Mouse (Mus musculus) kidney, adult 2 months (tissue): ENCODE data around the gene Lsm7. TPM values are rescaled to one million over a fixed set of nuclear protein-coding genes. Genes with fewer than 3 reads are reported as not detected.
"Not testable (repeated sequence)": the region's sequence is repeated elsewhere in the genome, so short reads cannot be mapped to it uniquely, and the experiment has no call there.

Experiments used
- DNase-seq: peaks from one replicate; pipeline ENCODE4 v3.0.0; 2021
- H3K27ac ChIP-seq: fragments of 200-500 bp; 2 replicates; pipeline ENCODE4 v1.5.1; 2012; ENCODE audit warnings: low read depth, low read length, control low read depth, inconsistent platforms; ENCODE audit not compliant: insufficient read depth
- H3K27me3 ChIP-seq: fragments of 200-500 bp; replicated peaks from 2 replicates; pipeline ENCODE4 v1.6.1; 2012; ENCODE audit warnings: mild to moderate bottlenecking, moderate library complexity, low read length, inconsistent platforms; ENCODE audit not compliant: control insufficient read depth, insufficient read depth
- H3K36me3 ChIP-seq: fragments of 200-500 bp; 2 replicates; pipeline ENCODE4 v1.6.1; 2012; ENCODE audit warnings: mild to moderate bottlenecking, moderate library complexity, low read length, inconsistent platforms; ENCODE audit not compliant: control insufficient read depth, insufficient read depth
- H3K4me1 ChIP-seq: fragments of 200-500 bp; 2 replicates; pipeline ENCODE4 v1.6.1; 2011; ENCODE audit warnings: low read length; ENCODE audit not compliant: control insufficient read depth, insufficient read depth
- H3K4me3 ChIP-seq: fragments of 200-500 bp; 2 replicates; pipeline ENCODE4 v1.5.1; 2011; ENCODE audit warnings: mild to moderate bottlenecking, low read depth, low read length, control low read depth; ENCODE audit not compliant: insufficient read depth
- CTCF ChIP-seq: fragments of 200-500 bp; conservative IDR thresholded peaks from 2 replicates; pipeline ENCODE4 v1.5.1; 2011; ENCODE audit warnings: low read depth, mild to moderate bottlenecking, control low read depth, low read length, moderate library complexity, mixed read lengths; ENCODE audit not compliant: insufficient read depth, insufficient read length
- POLR2A ChIP-seq: fragments of 200-500 bp; IDR thresholded peaks from one replicate; pipeline ENCODE4 v1.6.1; 2011; ENCODE audit warnings: low read depth, low read length, control low read depth
- WGBS: fragments of 180-500 bp; shearing (Covaris S2); methylation state at CpG from one replicate; pipeline ENCODE4 v1.1.7; 2018; 5-methylcytosine and 5-hydroxymethylcytosine counted together
- polyA plus RNA-seq: library from polyadenylated mRNA; depleted of rRNA; stranded (reverse); fragments of >200 nt; gene quantifications from 2 replicates; pipeline ENCODE4 v1.2.3, GENCODE M21; 2012

Lsm7 gene
- polyA plus RNA-seq, 1 experiment = 98.1 TPM

DNA sequence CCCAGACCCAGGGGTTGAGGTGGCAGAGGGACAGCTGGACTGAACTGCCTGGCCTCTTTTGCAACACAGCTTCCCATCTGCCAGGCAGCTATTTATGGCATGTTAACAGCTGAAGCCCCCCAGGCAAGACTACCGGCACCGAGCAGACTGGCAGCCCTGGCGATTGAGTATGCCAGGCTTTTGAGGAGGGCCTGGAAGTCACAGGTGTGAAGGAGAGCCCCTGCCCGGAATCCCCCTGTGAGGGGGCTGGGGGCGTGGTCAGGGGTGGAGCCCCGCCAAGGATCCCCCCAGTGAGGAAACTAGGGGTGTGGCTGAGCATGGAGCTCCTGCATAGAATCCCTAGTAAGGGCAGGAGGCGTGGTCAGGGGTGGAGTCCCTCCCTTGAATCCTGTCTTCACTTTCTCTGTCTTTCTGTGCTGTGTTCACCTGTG is 18.0 kb downstream of the Lsm7 start:
- 47% methylated on average over 7 of the region's 7 CpGs for WGBS
- H3K4me3 ChIP-seq = no peak overlapping the region
- no peak for DNase-seq
- no peaks in the 10 kb centered on the region for H3K4me1 ChIP-seq
- no peaks in the 10 kb centered on the region for H3K36me3 ChIP-seq
- no peaks in the 10 kb centered on the region for H3K27me3 ChIP-seq
- TF ChIP-seq POLR2A = no peak
- no peak for TF ChIP-seq CTCF
- no peak overlapping the region for H3K27ac ChIP-seq

DNA sequence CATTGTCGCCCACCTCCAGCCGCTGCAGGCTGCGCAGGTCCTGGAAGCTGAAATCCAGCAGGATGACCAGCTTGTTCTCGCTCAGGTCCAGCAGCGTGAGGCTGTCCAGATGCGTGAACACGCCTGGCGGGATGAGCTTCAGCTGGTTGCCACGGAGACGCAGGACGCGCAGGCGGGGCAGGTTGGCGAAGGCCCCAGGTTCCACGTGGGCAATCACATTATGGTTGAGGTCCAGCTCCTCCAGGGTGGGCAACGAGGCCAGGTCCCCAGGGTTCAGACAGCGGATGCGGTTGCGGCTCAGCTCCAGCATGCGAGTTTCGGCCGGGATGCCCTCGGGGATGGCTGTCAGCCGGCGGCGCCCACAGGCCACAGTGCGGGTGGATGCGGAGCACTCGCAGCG is 19.4 kb downstream of the Lsm7 start:
- 59% methylated on average over 30 of the region's 30 CpGs for WGBS
- H3K27ac ChIP-seq = no peak overlapping the region
- no peaks in the 10 kb centered on the region for H3K27me3 ChIP-seq
- TF ChIP-seq CTCF (no peak), POLR2A (no peak)
- no peak for DNase-seq
- H3K4me1 ChIP-seq = peaks cover 3% of the 10 kb centered on the region
- no peak overlapping the region for H3K4me3 ChIP-seq
- H3K36me3 ChIP-seq = no peaks in the 10 kb centered on the region

DNA sequence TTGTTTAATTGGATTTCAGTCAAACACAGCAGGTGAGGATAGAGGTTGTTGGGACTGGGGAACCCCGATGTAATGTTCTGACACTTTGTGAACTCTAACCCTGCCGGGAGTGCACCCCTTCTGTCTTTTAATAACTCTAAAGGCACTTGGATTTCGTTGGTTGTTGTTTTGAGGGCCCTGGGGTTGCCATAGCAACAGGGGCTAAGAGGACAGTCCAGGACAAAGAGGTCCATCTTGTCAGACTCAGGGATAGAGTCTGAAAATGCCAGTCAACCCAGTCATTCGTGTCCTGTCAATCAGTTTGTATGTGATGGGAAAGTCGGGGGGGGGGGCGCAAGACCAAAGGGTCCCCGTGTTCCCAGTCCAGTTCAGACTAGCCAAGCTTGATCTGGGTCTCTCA is 22.2 kb downstream of the Lsm7 start:
- 73% methylated on average over 7 of the region's 7 CpGs for WGBS

DNA sequence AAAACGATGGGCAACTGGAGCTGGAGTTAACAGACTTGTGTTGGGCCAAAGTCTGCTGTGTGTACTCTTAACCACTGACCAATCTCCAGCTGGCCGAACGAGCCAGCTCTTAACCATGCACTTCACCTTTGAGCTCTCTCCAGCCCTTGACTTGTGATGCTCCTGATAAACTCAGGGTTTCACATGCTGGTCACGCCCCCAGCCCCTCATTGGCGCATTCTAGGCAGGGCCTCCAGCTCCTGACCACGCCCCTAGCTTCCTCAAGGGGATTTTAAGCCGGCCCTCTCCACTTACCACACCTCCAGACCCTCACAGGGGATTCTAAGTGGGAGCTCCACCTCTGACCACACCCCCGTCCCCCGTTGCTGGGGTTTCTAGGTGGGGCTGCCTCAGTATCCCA is 23.9 kb downstream of the Lsm7 start:
- no peak overlapping the region for H3K4me3 ChIP-seq
- TF ChIP-seq POLR2A (no peak), CTCF (no peak)
- 14% methylated on average over 9 of the region's 9 CpGs for WGBS
- no peak overlapping the region for H3K27ac ChIP-seq
- DNase-seq = peak; percentile 93
- no peaks in the 10 kb centered on the region for H3K36me3 ChIP-seq
- peaks cover 18% of the 10 kb centered on the region for H3K4me1 ChIP-seq
- H3K27me3 ChIP-seq = no peaks in the 10 kb centered on the region

More for the DNA sequence above, 22.2 kb downstream of the Lsm7 start:
- H3K4me1 ChIP-seq = peaks cover 13% of the 10 kb centered on the region
- DNase-seq = no peak
- H3K27me3 ChIP-seq = no peaks in the 10 kb centered on the region
- H3K4me3 ChIP-seq = no peak overlapping the region
- no peak for TF ChIP-seq CTCF
- TF ChIP-seq POLR2A = no peak
- no peak overlapping the region for H3K27ac ChIP-seq
- H3K36me3 ChIP-seq = no peaks in the 10 kb centered on the region

DNA sequence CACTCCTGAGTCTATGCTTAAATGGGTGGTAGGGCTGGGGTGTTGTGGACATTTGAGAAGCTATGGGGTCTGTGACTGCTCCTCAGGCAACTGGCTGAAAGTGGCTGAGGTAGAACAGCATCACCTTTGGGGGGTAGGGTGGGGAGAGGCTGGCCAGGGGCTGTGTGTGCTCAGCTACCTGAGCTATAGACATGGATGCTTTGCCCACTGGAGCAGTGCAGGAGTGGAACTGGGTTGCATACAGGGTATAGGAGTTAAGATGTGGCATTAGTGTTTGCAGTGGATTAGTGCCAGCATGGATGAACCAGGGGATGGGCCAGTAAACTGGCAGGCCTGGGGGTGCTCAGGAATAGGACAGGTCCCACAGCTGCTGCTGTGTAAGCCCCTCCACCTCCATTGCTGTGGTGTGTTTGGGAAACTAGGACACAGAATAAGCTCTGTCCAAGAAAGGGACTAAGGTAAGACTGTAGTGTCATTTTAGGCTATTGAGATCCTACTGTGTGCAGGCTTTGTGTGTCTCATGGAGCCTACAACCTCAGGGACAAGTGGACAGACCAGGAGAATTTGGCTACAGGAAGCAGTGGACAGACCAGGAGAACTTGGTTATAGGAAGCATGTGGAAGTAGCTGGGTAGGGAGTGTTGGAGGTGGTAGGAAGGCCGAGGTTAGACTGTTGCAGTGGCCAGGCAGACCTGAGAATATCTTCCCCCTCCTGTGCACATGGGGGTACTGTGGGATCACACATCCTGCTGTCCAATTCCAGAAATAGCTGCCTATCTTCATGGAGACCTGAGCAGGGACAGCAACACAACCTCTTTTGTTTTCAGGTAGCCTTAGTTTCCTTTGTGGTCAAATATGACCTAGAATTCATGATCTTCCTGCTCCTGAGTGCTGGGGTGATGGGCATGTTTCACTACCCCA is 25.4 kb downstream of the Lsm7 start:
- no peaks in the 10 kb centered on the region for H3K36me3 ChIP-seq
- H3K27me3 ChIP-seq = no peaks in the 10 kb centered on the region
- DNase-seq = no peak
- no peak overlapping the region for H3K4me3 ChIP-seq
- peaks cover 18% of the 10 kb centered on the region for H3K4me1 ChIP-seq
- no peak for TF ChIP-seq CTCF
- TF ChIP-seq POLR2A = no peak
- WGBS = 29% methylated on average over 1 of the region's 1 CpGs
- H3K27ac ChIP-seq = no peak overlapping the region

DNA sequence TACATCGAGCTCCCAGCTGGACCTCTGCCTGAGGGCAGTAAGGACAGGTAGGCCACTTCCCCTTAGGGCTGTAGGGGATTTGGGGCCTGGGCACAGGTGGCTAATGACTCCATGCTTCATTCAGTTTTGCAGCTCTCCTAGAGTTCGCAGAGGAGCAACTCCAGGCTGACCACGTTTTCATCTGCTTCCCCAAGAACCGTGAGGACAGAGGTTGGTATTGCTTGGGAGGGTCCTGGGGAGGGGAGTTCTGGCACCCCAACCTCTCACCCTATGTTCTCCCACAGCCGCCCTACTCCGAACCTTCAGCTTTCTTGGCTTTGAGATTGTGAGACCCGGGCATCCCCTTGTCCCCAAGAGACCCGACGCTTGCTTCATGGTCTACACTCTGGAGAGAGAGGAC is 26.4 kb downstream of the Lsm7 start:
- H3K27ac ChIP-seq, H3K4me3 ChIP-seq, H3K36me3 ChIP-seq, H3K27me3 ChIP-seq, DNase-seq: not testable (repeated sequence)
- WGBS = 53% methylated on average over 9 of the region's 9 CpGs
- peaks cover 26% of the 10 kb centered on the region for H3K4me1 ChIP-seq

DNA sequence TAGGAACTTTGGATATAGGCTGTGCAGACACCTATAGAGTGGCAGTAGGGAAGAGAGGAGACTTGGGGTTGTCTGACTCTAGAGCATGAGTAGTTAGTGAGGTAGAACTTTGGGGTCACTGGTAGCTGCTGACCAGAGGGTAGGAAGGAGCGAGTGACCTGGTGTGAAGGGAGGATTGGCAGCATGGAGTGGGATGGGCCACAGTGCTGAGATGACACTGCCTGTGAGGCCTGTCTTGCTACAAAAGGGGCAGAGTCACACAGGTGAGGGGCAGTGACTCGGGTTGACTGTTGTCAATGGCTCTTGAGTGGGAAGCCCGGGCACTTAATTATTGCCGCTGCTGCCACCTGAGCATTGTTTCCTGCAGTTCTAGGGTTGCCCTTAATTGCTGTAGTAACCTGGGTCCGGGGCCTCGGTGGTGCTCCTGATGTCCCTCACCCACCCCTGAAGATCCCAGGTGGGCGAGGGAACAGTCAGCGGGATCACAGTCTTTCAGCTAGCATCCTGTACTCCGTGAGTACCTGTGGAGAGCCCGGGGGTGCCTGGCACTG is 27.1 kb downstream of the Lsm7 start:
- Histone ChIP-seq H3K27ac (no peak overlapping the region), H3K4me1 (peaks cover 26% of the 10 kb centered on the region), H3K27me3 (no peaks in the 10 kb centered on the region), H3K36me3 (no peaks in the 10 kb centered on the region), H3K4me3 (peak overlapping the region; percentile 80)
- TF ChIP-seq POLR2A (no peak), CTCF (no peak)
- 35% methylated on average over 10 of the region's 10 CpGs for WGBS
- DNase-seq = peak; percentile 18
